Mouse (Mus musculus): ENCODE data around the gene Kdm4b. TPM values are rescaled to one million over a fixed set of nuclear protein-coding genes. Genes with fewer than 3 reads are reported as not detected.
A peak's percentile ranks its signal among the peaks of the same experiment; 100 is the strongest.

Kdm4b gene
- polyA plus RNA-seq, 1 experiment from 2014 or later = 59.9 TPM

- WGBS = 63% methylated on average over 15 of the region's 15 CpGs
- Histone ChIP-seq H3K4me1 (ENCODE audit: control insufficient read depth, insufficient read depth, low read length) (peaks cover 8% of the 10 kb centered on the region; the same call in 1 of the 2 replicates), H3K9ac (ENCODE audit: low read length) (no peak overlapping the region), H3K27ac (ENCODE audit: low read depth, low read length) (0 out of 2 replicates have a peak overlapping the region, but pooled peaks have one; percentile 4), H3K4me3 (ENCODE audit: low read depth, low read length) (no peak overlapping the region), H3K9me3 (ENCODE audit: control insufficient read depth, low read length) (no peaks in the 10 kb centered on the region), H3K36me3 (ENCODE audit: control insufficient read depth, insufficient read depth, low read length) (peaks cover 39% of the 10 kb centered on the region), H3K4me2 (ENCODE audit: low read depth) (no peak overlapping the region), H3K27me3 (ENCODE audit: control insufficient read depth, insufficient read depth, low read length) (no peaks in the 10 kb centered on the region)
- no peak for DNase-seq (ENCODE audit: low spot score)
- ATAC-seq (ENCODE audit: insufficient read depth, low FRiP score, low TSS enrichment) = 0 out of 2 replicates have a peak, but pooled peaks have one; percentile 49
Observed at GRCm38 (mm10) chr17:56439731-56440460, 114.0 kb downstream of the Kdm4b start.

- peaks cover 23% of the 10 kb centered on the region for H3K36me3 ChIP-seq (ENCODE audit: control insufficient read depth, insufficient read depth, low read length)
- DNase-seq (ENCODE audit: low spot score) (no peak), ATAC-seq (ENCODE audit: insufficient read depth, low FRiP score, low TSS enrichment) (no peak)
- H3K27ac ChIP-seq (ENCODE audit: low read depth, low read length) = no peak overlapping the region
- no peak overlapping the region for H3K4me2 ChIP-seq (ENCODE audit: low read depth)
- WGBS = 76% methylated on average over 6 of the region's 6 CpGs
- H3K27me3 ChIP-seq (ENCODE audit: control insufficient read depth, insufficient read depth, low read length) = no peaks in the 10 kb centered on the region
- no peak overlapping the region for H3K9ac ChIP-seq (ENCODE audit: low read length)
- peaks cover 8% of the 10 kb centered on the region; the same call in 1 of the 2 replicates for H3K4me1 ChIP-seq (ENCODE audit: control insufficient read depth, insufficient read depth, low read length)
- H3K4me3 ChIP-seq (ENCODE audit: low read depth, low read length) = no peak overlapping the region
- no peaks in the 10 kb centered on the region for H3K9me3 ChIP-seq (ENCODE audit: control insufficient read depth, low read length)
Observed at GRCm38 (mm10) chr17:56442316-56442715, 116.5 kb downstream of the Kdm4b start.

- Histone ChIP-seq H3K36me3 (ENCODE audit: control insufficient read depth, insufficient read depth, low read length) (peaks cover 20% of the 10 kb centered on the region), H3K27ac (ENCODE audit: low read depth, low read length) (no peak overlapping the region), H3K27me3 (ENCODE audit: control insufficient read depth, insufficient read depth, low read length) (no peaks in the 10 kb centered on the region), H3K9me3 (ENCODE audit: control insufficient read depth, low read length) (no peaks in the 10 kb centered on the region), H3K9ac (ENCODE audit: low read length) (no peak overlapping the region), H3K4me2 (ENCODE audit: low read depth) (no peak overlapping the region), H3K4me1 (ENCODE audit: control insufficient read depth, insufficient read depth, low read length) (peaks cover 8% of the 10 kb centered on the region; the same call in 1 of the 2 replicates), H3K4me3 (ENCODE audit: low read depth, low read length) (no peak overlapping the region)
- 84% methylated on average over 5 of the region's 5 CpGs for WGBS
- ATAC-seq (ENCODE audit: insufficient read depth, low FRiP score, low TSS enrichment) (no peak), DNase-seq (ENCODE audit: low spot score) (no peak)
Observed at GRCm38 (mm10) chr17:56443341-56443795, 117.5 kb downstream of the Kdm4b start.

- no peaks in the 10 kb centered on the region for H3K9me3 ChIP-seq (ENCODE audit: control insufficient read depth, low read length)
- H3K27ac ChIP-seq (ENCODE audit: low read depth, low read length) = no peak overlapping the region
- H3K4me3 ChIP-seq (ENCODE audit: low read depth, low read length) = no peak overlapping the region
- ATAC-seq (ENCODE audit: insufficient read depth, low FRiP score, low TSS enrichment) = no peak
- no peak for DNase-seq (ENCODE audit: low spot score)
- WGBS = 98% methylated on average over 3 of the region's 3 CpGs
- no peak overlapping the region for H3K4me2 ChIP-seq (ENCODE audit: low read depth)
- H3K36me3 ChIP-seq (ENCODE audit: control insufficient read depth, insufficient read depth, low read length) = peaks cover 32% of the 10 kb centered on the region
- peaks cover 8% of the 10 kb centered on the region; the same call in 1 of the 2 replicates for H3K4me1 ChIP-seq (ENCODE audit: control insufficient read depth, insufficient read depth, low read length)
- no peaks in the 10 kb centered on the region for H3K27me3 ChIP-seq (ENCODE audit: control insufficient read depth, insufficient read depth, low read length)
- H3K9ac ChIP-seq (ENCODE audit: low read length) = no peak overlapping the region
Observed at GRCm38 (mm10) chr17:56444771-56445170, 118.9 kb downstream of the Kdm4b start.

GRCm38 (mm10) chr17:56445397-56445796 lies 119.5 kb downstream of the Kdm4b start:
- Histone ChIP-seq H3K27ac (ENCODE audit: low read depth, low read length) (no peak overlapping the region), H3K36me3 (ENCODE audit: control insufficient read depth, insufficient read depth, low read length) (peaks cover 36% of the 10 kb centered on the region), H3K4me1 (ENCODE audit: control insufficient read depth, insufficient read depth, low read length) (peaks cover 3% of the 10 kb centered on the region; the same call in 1 of the 2 replicates), H3K4me2 (ENCODE audit: low read depth) (no peak overlapping the region), H3K9me3 (ENCODE audit: control insufficient read depth, low read length) (no peaks in the 10 kb centered on the region), H3K9ac (ENCODE audit: low read length) (no peak overlapping the region), H3K27me3 (ENCODE audit: control insufficient read depth, insufficient read depth, low read length) (no peaks in the 10 kb centered on the region), H3K4me3 (ENCODE audit: low read depth, low read length) (no peak overlapping the region)
- peak; percentile 25; the same call in 1 of the 2 replicates for ATAC-seq (ENCODE audit: insufficient read depth, low FRiP score, low TSS enrichment)
- WGBS = 66% methylated on average over 14 of the region's 14 CpGs
- peak; percentile 63 for DNase-seq (ENCODE audit: low spot score)

GRCm38 (mm10) chr17:56447716-56448115 lies 121.9 kb downstream of the Kdm4b start:
- no peak overlapping the region for H3K27ac ChIP-seq (ENCODE audit: low read depth, low read length)

More at GRCm38 (mm10) chr17:56447716-56448115, 121.9 kb downstream of the Kdm4b start:
- H3K9ac ChIP-seq (ENCODE audit: low read length) = no peak overlapping the region
- H3K36me3 ChIP-seq (ENCODE audit: control insufficient read depth, insufficient read depth, low read length) = peaks cover 51% of the 10 kb centered on the region
- DNase-seq (ENCODE audit: low spot score) = no peak
- H3K4me1 ChIP-seq (ENCODE audit: control insufficient read depth, insufficient read depth, low read length) = no peaks in the 10 kb centered on the region
- ATAC-seq (ENCODE audit: insufficient read depth, low FRiP score, low TSS enrichment) = no peak
- WGBS = 77% methylated on average over 2 of the region's 2 CpGs
- H3K4me3 ChIP-seq (ENCODE audit: low read depth, low read length) = no peak overlapping the region
- H3K9me3 ChIP-seq (ENCODE audit: control insufficient read depth, low read length) = no peaks in the 10 kb centered on the region
- H3K27me3 ChIP-seq (ENCODE audit: control insufficient read depth, insufficient read depth, low read length) = no peaks in the 10 kb centered on the region
- H3K4me2 ChIP-seq (ENCODE audit: low read depth) = no peak overlapping the region

Small RNAs within 50 kb of the gene (microRNA-seq; reads per million reads assigned to microRNA genes)
- 2.3 reads per million for gene Mir6977

Other genes with a start within 250 kb of the Kdm4b start
- gene Hdgfl2, start 246.4 kb upstream of the Kdm4b start, polyA plus RNA-seq (2014; fragmentation: Nextera tagmentation; extraction: Ambion mirVana) = 124 and 136 TPM in 2 replicates
- 0.13 TPM in 1 of 2 replicates, not detected in the other for gene Plin4, start 216.3 kb upstream of the Kdm4b start, polyA plus RNA-seq (2014; fragmentation: Nextera tagmentation; extraction: Ambion mirVana)
- gene Plin5, start 208.5 kb upstream of the Kdm4b start, polyA plus RNA-seq (2014; fragmentation: Nextera tagmentation; extraction: Ambion mirVana) = 0.16 and 0.23 TPM in 2 replicates
- not detected in 2 replicates for gene Lrg1, start 204.1 kb upstream of the Kdm4b start, polyA plus RNA-seq (2014; fragmentation: Nextera tagmentation; extraction: Ambion mirVana)
- 3.9 and 4.3 TPM in 2 replicates for gene Sema6b, start 185.7 kb upstream of the Kdm4b start, polyA plus RNA-seq (2014; fragmentation: Nextera tagmentation; extraction: Ambion mirVana)
- gene Tnfaip8l1, start 163.6 kb upstream of the Kdm4b start, polyA plus RNA-seq (2014; fragmentation: Nextera tagmentation; extraction: Ambion mirVana) = 10.2 and 11.0 TPM in 2 replicates
- 67.7 and 71.2 TPM in 2 replicates for gene Mydgf, start 142.1 kb upstream of the Kdm4b start, polyA plus RNA-seq (2014; fragmentation: Nextera tagmentation; extraction: Ambion mirVana)
- 39.1 and 42.5 TPM in 2 replicates for gene Dpp9, start 107.2 kb upstream of the Kdm4b start, polyA plus RNA-seq (2014; fragmentation: Nextera tagmentation; extraction: Ambion mirVana)
- 16.8 and 18.3 TPM in 2 replicates for gene Fem1a, start 69.3 kb upstream of the Kdm4b start, polyA plus RNA-seq (2014; fragmentation: Nextera tagmentation; extraction: Ambion mirVana)
- 2.4 and 2.5 TPM in 2 replicates for gene Ticam1, start 49.3 kb upstream of the Kdm4b start, polyA plus RNA-seq (2014; fragmentation: Nextera tagmentation; extraction: Ambion mirVana)
- 33.0 and 37.8 TPM in 2 replicates for gene Plin3, start 33.2 kb upstream of the Kdm4b start, polyA plus RNA-seq (2014; fragmentation: Nextera tagmentation; extraction: Ambion mirVana)
- not detected in 2 replicates for gene Arrdc5, start 25.8 kb upstream of the Kdm4b start, polyA plus RNA-seq (2014; fragmentation: Nextera tagmentation; extraction: Ambion mirVana)
- gene Uhrf1, start 22.7 kb upstream of the Kdm4b start, polyA plus RNA-seq (2014; fragmentation: Nextera tagmentation; extraction: Ambion mirVana) = 116 and 128 TPM in 2 replicates
- gene Ptprs, start 150.4 kb downstream of the Kdm4b start, polyA plus RNA-seq (2014; fragmentation: Nextera tagmentation; extraction: Ambion mirVana) = 164 and 174 TPM in 2 replicates
- not detected in 2 replicates for gene Znrf4, start 186.4 kb downstream of the Kdm4b start, polyA plus RNA-seq (2014; fragmentation: Nextera tagmentation; extraction: Ambion mirVana)
- 1.1 and 2.1 TPM in 2 replicates for gene Gm20219, start 228.3 kb downstream of the Kdm4b start, polyA plus RNA-seq (2014; fragmentation: Nextera tagmentation; extraction: Ambion mirVana)

Measured in neural tube, embryonic 11.5 days (tissue).